Mouse (Mus musculus) lung, postnatal 25 days (tissue): ENCODE results near the gene Rcbtb2.
A peak's percentile ranks its signal among the peaks of the same experiment; 100 is the strongest.
"Not testable (repeated sequence)": the region's sequence is repeated elsewhere in the genome, so short reads cannot be mapped to it uniquely, and the experiment has no call there.

ENCODE experiments used
- DNase-seq: peaks from one replicate; pipeline ENCODE4 v3.0.0; 2022; ENCODE audit warnings: low spot score

Rcbtb2 gene

DNA sequence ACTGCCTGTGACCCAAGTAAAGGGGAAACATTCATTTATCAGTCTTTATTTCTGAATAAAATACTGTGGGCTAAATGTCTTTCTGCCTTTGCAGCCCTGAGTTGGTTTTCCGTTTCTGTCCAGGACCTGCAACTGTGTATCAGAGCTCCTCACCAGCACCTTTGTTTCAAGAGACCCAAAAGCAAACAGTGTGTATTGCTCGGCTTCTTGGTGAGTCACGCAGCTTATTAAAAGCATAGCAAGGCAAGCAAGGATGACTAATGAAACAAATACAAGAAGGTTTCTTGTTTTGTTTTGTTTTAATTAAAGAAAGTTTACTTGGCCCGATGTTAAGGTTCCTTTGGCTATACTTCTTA is at the start of gene Rcbtb2:
Gene Rcbtb2, plus strand, starts transcription at position 115 of the 356 bp plus-strand sequence.
- DNase-seq, result no peak

DNA sequence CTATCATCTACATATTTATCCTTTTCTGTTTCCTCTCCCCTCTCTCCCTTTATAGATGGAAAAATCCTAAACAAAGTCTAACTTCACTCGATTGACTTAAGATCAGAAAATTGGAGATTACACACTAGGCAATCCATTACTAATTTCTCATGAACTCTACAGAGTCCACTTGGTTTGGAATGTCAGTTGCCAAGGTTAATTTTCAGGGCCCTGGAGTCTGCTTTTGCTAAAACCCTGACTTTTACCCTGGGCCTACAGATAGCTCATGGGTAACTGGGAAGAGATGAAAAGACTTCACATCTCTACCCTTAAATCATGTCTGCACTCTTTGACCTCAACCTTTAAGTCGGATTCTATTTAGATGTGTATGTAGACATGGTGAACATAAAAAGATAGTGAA is 39.3 kb upstream of the Rcbtb2 start:
- DNase-seq, result no peak

DNA sequence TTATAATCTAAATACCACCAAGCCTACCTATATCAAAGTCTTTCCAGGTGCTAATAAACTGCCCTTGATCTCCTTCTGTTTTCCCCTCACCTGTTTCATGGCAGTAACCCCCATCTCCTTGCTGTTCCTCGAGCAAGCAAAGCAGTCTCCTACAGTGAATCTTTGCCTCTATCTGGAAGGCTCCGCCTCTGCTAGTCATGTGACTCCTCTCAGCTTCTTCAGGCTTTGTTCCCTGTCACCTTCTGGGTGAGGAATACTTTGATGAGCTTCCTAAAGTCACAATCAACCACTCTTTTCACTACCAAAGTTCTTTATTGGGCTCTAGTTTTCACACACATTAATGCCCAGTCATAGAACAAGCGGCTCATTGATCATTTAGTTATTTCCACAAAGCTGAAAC is 36.4 kb upstream of the Rcbtb2 start:
- no peak for DNase-seq

DNA sequence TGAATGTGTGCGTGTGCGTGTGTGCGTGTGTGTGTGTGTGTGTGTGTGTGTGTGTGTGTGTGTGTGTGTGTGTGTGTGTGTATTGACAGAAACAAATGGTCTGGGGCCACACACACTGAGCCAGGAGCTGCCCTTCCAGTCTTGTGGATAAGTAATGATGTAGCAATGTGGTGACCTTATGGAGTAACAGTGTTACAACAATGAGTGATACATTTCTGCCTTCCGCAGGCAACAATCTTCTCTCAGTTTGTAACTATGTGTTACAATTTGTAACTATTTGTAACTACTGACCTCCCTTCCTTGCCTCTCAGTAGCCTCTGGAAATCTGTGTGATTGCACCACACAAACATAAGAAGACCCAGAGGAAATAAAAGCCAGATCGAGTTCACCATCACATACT is 35.6 kb upstream of the Rcbtb2 start:
- DNase-seq, result no peak

DNA sequence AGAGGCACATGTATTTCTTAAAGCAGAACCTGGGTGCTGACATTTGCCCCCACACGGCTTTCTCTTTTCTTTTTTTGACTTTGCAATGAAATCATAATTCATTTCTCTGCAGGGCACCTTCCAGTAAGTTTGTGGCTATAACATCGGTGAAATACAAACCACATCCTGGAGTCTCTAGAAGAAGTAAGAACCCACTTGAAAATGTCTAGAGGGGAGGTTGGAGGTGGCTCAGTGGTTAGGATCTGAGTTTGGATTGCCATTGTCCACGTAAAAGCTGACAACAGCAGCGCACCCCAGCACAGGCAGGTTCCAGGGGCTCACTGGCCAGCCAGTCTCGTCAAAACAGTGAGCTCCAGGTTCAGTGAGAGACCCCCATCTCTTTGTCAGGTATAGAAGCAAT is 35.1 kb upstream of the Rcbtb2 start:
- DNase-seq, result no peak

DNA sequence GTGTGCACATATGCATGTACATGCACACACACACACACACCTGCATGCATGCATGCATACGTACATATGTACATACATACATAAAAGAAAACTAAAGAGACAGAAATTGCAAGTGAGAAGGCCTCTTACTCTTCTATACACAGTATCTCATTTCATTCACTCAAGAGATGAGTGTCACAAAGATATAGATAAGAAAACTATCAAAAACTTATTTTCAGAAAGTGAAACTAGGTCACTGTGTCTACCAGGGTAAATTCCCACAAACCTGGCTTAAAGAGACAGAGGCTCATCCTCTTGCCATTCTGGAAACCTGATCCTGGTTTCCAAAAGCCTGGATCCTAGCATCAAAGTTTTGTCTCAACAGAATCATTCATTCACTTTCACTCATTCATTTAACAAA is 34.6 kb upstream of the Rcbtb2 start:
- no peak for DNase-seq

DNA sequence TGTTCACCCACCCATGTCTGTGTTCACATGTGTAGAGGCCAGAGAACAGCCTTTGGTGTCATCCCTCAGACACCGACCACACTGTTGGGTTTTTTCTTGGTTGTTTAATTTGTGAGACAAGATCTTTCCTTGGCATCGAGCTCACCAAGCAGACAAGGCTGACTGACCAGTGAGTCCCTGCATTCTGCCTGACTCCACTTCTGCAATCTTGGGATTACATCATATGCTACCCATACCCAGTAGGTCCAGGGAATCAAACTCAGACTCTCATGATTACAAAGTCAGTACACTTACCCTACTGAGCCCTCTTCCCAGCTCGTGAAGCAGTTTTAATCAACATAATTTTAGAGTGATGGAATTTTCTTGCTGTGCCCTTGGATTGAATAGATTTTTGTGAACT is 30.0 kb upstream of the Rcbtb2 start:
- DNase-seq, result no peak

DNA sequence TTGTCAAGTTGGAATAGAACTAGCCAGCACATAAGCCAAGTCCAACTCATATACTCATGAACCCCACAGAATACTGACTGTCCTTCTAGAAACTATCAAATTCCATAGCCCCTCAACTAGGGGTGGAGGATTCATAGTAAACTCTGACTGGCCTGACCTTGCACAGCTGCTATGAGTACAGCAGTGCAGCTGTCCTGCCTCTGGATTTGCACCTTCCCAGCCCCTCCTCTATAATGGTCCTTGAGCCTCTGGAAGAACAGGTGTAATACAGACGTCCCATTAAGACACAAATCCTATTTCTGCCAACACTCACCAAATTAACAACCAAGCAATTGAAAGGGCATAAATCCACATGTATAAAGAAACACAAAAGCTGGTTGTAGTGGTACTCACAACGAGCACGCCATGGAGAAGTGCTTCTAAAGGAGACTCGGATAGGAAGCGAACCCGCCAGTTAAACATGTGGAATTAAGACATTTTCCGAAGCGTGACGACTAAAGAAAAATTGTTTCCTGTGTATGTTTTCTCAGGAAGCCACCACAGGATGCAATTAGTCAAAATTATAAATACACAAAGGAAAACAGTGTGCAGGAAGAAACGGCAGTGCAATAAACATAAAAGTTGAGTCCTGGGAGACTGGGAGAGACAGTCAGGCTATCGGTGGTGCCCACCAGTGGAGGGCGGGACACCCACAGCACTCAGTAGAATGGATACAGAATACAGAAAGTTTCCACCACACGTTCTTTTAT is 27.9 kb upstream of the Rcbtb2 start:
- DNase-seq, result no peak

DNA sequence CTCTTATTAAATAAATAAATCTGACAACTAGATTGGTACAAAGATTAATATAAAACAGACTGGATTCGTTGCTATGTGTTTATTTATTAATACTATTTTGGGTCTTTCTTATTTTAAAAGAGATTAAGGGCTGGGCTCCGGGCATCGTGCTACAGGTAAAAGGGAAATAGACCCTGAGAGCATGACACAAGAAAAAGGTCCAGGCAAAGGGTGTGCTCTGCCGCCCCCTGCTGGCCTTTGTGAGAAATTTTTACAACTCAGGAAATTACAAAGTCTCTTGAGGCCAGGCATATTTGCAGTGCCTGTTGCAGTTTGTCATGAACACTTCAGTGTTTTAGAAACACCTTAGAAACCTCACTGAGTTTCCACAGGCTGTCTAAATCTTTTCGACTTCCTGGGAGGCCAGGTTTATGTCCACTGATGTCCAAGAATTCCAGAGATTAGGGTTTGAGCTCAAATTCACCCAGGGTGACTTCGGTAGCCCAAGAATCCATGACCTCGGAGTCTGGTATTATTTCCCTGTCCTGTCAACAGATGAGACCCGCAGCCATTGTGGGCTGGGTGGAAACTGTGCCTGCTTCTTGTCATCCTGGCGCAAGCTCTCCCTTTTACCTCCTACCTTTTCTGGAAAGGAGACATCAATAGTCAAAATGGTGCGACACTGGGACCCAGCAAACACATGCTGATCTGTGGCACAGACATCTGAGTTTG is 24.0 kb upstream of the Rcbtb2 start:
- DNase-seq, result no peak

DNA sequence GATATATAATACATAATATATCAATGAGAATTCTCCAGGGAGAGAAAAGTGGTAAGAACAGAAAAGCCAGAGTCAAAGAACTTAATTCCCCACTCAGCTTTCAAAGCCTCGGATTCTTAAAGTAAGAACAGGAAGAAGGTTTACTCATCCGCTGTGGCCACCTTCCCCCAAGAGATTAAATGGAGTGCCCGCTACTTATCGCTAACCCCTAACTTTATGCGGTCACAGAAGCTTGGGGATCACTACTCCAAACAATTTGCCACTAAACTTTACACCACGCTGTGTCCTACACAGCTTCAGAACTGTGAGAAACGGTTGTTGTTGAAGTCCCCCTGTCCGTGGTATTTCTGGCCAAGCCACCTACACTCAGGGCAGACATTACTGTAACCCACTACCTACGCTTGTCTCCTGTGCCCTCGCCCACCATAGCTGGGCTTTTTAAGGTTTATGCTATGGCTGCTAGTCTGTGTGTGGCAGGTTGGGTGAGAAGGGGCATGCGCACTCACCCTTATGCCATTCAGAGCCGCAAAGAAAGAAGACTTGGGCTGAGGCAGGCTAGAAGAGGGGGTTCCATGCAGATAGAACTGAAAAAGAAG is 20.5 kb upstream of the Rcbtb2 start:
- DNase-seq, result no peak

DNA sequence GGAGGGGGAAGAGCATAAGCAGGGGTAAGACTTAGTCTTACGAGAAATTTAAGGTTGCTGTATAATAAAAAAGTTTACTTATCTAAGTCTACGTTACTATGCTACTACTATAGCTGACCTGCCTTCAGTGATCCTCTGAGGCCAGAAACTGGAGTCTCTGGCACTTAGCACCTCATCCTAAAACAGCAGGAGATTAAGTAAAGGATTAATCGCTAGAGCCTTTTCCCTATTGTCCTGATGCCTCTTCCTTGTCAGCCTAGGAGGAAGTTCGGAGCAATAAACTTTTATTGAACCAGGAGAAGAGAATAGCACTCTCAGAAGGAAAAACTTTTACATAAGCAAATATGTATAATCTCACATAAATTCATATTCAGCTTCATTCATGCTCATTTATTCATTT is 19.9 kb upstream of the Rcbtb2 start:
- DNase-seq, result not testable (repeated sequence)

DNA sequence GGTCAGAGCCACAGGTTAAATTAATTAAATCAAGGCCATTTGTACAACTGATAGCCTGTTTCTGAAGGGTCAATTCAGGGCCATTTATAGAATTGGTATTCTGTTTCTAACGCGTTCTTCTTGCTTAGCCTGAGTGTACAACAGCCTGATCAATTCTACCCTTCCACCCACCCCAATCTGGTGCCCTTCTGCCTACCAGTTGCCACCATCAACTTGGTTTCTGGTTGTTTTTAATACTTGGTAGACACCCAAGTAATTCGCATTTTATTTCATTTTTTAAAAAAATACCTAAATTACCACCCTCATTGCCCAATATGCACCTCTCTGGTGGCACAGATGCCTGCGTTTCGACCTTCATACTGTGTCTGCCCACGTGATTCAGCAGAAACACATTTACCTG is 17.9 kb upstream of the Rcbtb2 start:
- no peak for DNase-seq

DNA sequence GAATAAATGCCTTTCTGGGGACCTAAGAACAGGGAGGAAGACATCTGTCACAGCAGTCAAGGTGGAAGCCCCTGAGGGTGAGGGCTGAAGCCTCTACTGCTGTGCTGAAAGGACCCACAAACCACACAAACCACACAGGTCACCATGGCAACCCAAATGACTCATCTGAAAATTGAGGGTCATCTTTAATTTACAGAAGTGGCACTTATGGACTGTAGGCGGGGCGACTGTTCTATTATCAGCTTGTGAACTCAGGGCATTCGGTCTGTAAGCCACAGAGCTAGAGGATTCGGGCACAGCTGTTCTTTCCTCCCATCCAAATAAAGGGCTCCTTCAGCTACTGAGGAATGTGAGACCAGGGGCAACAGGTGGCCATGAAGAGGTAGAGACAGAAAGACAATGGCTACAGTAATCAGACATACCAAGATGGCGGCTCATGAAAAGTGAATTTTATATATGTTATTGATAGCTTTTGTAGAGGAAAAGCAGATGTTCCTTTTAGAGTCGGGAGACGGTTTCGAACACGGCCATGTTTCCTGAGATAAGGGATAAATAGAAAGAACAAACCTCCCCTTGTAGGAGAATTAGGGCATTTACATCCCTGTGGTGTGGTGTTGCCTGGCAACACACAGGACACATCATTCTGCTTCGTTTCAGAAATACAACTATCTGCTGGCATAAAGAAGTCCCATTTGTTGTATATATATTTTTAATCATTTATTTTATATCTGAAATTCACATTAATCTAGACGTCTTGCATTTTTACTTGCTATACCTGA is 17.2 kb upstream of the Rcbtb2 start:
- DNase-seq, result no peak

DNA sequence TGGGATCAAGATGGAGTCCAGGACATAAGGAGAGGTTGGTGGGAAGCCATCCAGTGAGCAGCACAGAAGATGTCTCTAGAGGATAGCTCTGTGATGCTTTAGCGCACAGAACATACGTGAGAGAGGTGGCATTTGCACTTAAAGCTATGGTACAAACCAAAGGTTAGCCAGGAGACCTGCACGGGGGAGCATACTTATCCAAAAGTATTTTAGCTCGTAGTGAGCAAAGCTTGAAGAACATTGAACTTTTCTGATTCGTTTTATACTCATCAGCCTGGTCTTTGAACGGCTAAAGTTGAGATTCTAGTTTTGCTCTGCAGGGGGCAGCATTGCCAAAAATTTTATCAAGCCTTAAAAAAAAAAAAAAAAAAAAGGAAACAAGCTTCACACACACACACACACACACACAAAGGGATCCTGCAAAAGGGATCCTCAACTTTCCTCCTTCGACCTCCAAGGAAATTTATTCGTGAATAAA is 16.6 kb upstream of the Rcbtb2 start:
- DNase-seq, result peak; percentile 42

DNA sequence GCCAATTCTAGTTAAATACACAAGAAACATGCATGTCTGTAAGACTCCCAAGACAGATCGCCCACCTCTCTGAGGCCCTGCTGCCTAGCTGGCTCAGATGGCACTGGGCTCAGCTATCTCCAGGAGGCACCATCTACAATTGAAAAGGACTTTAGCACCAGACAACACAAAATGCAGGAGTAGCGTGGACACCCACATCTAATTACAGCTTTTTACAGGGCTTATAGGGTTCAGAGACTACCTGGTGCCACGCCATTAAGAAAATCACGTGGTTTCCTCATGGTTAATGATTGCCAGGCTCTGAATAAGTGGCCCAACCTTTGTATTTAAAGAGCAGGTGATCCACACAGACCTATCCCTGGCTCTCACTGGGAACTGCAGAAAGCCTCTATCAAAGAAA is 15.9 kb upstream of the Rcbtb2 start:
- peak; percentile 47 for DNase-seq

DNA sequence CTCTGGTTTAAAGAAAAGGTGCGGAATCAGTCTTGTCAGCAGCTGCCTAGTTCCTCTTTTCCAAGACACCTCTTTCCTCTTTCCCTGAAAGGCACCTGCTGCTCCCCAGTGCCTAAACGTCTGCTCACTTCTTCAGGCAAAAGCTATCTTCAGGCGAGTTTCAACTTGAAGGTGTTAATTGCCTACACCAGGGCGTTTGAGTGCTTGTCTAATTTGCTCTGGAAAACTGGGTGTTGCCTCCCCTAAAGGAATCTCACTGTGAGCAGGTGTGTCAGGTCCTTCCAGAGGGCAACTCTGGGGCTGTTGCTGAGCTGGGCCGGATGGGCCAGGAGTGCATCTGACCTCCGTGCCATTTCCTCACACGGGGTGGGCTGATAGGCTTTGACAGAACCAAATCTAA is 15.5 kb upstream of the Rcbtb2 start:
- DNase-seq, result no peak

DNA sequence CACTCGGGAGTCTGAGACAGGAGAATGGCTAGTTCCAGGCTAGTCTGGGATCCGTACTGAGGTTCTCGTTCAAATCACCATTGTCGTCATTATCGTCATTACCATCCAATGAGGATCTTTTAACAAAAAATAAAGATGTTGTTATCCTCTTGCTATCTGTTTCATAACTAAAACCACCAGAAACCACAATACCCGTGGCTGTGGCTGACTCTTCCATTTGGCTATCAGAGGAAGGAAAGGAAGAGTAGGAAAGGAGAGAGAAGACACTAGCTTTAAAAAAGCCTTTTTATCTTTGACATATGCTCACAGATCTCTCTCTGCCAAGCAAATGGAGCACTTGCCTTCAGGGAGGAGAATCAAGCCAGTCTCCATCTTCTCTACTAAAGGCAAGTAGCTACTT is 14.9 kb upstream of the Rcbtb2 start:
- no peak for DNase-seq

DNA sequence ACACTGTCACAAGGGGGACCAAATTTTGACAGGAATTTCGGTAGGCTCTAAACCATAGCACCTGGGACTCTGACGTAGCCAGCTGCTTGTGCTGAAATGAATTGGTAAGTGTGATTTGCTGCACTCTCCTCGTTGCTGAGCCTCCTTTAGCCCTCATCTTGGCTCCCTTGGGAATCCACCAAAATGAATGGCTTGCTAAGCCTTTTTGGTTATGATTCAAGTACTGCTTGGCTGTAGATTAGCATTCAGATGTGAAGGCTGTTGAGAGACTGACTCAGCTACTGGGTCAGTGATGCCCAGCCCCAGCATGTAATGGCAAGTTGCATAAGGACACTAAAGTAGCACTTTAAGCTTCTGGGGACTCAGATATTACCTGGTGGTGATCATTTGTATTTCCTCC is 12.2 kb upstream of the Rcbtb2 start:
- no peak for DNase-seq

DNA sequence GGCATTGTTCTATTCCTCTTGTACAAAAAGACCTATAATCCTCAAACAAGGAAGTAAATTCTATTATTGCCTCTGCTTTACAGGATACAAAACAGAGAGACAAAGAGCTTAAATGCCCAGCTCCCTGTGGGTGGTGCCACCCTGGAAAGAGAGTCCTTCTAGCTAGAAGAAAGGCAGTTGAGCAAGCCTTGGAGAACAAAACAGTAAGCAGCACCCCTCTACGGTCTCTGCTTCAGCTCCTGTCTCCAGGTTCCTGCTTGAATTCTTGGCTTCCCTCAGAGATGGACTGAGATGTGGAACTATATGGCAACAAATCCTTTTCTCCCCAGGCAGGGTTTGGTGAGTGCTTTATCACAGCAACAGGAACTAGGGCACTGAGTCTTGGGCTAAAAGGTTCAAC is 11.7 kb upstream of the Rcbtb2 start:
- DNase-seq, result no peak

DNA sequence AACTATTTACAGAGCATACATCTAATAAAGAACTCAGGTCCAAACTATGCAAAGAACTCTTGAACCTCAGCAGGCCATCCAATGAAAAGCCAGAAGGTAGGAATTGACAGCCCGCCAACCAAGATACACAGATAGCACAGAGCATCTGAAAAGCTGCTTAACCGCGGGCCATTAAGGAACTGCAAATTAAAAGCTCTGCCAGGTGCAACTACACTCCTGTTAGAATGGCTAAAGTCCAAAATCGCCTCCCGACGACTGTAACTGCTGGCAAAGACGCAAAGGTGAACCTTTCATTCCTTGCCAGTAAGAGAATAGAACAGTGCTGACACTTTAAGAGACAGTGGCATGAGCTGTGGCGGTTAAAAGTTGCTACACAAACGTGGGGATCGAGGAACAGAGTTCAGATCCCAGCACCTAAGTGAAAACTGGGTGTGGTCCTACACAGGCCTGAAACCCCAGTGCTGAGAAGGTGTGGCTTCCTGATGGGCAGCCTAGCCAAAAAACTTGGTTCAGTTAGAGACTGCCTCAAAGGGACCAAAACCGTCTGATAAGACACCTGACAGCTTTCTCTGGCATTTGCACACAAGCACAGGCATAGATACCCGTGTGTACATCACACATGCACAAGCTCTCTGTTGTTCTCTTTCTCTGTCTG is 10.5 kb upstream of the Rcbtb2 start:
- DNase-seq, result no peak

DNA sequence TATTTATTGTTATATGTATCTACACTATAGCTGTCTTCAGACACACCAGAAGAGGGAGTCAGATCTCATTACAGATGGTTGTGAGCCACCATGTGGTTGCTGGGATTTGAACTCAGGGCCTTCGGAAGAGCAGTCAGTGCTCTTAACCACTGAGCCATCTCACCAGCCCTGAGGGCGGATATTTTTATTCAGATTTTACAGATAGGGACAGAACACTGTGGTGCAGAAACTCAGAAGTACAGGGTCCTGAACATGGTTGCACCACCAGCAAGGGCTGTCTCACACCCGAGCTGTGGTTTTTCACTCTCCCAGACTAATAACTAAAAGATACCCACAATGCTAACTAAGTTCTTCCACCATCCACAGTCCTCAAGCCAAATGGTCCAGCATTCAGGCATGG is 7.9 kb upstream of the Rcbtb2 start:
- not testable (repeated sequence) for DNase-seq

DNA sequence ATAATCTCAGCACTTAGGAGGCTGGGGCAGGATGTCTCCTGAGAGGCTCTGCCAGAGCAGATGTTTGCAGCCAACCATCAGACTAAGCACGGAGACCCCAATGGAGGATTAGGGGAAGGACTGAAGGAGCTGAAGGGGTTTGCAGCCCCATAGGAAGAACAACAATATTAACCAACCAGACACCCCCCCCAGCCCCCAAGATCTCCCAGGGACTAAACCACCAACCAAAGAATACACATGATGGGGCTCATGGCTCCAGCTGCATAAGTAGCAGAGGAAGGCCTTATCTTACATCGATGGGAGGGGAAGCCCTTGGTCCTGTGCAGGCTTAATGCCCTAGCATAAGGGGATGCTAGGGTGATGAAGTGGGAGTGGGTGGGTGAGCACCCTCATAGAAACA is 6.5 kb upstream of the Rcbtb2 start:
- DNase-seq, result no peak
